Mouse (Mus musculus) mature B cell (primary cell): ENCODE data around the gene Pfas.

Experiments
- in situ Hi-C: fragments of 300-500 bp; cut with MboI; formaldehyde crosslinking; loops from 2 replicates; pipeline ENCODE4 v1.14.3; 2019

The Pfas gene

DNA sequence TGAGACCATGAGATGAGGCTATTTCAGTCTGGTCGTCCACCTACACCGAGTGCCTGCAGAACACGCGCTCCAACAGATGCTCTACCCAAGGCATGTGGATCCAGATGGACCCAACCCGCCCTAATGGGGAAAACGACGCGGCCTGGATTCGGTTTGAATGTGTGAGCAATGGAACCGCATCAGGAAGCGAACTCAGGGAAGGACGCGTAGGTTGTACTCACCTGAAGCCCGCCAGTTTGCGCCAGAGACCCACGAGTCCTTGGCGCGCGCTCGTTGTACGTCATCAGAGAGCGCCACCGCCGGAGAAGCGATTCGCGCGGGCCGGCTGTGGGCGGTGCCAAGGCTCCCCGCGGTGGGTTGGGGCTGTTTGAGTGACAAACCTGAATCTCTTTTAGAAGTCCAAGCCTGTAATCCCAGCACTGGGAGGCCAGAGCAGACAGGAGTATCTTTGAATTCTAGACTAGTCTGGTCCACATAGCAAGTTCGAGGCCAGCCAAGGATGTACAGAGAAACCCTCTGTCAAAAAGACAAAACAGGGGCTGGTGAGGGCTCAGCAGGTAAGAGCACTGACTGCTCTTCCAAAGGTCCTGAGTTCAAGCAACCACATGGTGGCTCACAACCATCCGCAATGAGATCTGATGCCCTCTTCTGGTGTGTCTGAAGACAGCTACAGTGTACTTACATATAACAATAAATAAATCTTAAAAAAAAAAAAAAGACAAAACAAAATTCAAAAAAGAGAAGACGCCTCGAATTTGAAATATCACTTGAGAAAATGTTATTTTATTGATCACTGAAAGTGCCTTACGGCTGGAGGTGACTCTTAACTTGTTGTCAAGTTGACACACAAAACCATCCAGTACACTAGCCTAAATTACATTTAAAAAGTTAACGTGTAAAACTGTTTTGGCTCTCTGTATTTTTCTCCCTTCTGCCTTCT is at the start of gene Pfas:
Gene Pfas (minus strand): TSS at position 279 of the 940 bp plus-strand sequence.
- in situ Hi-C loops, result no loop called here

GRCm38 (mm10) chr11:69053848-69054247 is 45.6 kb upstream of the Pfas start:
- in situ Hi-C loops, result no loop called here

- in situ Hi-C loops, result no loop called here
These were observed 44.7 kb upstream of the Pfas start for GRCm38 (mm10) chr11:69052824-69053421.

- in situ Hi-C loops, result no loop called here
These were observed 43.5 kb upstream of the Pfas start for GRCm38 (mm10) chr11:69051771-69052170.

- in situ Hi-C loops, result no loop called here
These were observed 42.5 kb upstream of the Pfas start for GRCm38 (mm10) chr11:69050748-69051147.

- in situ Hi-C loops, result no loop called here
These were observed 39.9 kb upstream of the Pfas start for GRCm38 (mm10) chr11:69048151-69048550.

DNA sequence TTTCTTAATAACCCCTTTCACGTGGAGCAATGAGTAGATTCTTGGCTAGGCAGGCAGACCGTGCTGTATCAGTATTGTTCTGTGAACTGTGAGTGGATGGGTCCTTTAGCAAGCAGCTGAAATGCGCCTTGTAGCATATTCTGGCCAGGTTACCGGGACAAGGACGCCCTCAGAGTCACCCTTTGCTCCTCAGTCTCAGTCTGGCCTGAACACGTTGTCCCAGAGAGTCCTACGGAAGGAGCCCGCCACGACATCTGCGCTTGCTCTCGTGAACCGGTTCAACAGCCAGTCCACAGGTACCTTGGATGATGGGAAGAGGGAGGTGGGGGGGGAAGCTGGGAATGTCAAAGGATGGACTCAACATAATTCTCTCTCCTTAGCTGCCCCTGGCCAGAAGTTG is 39.3 kb upstream of the Pfas start:
- in situ Hi-C loops, result no loop called here

GRCm38 (mm10) chr11:69046395-69046774 is 38.1 kb upstream of the Pfas start:
- in situ Hi-C loops, result no loop called here

DNA sequence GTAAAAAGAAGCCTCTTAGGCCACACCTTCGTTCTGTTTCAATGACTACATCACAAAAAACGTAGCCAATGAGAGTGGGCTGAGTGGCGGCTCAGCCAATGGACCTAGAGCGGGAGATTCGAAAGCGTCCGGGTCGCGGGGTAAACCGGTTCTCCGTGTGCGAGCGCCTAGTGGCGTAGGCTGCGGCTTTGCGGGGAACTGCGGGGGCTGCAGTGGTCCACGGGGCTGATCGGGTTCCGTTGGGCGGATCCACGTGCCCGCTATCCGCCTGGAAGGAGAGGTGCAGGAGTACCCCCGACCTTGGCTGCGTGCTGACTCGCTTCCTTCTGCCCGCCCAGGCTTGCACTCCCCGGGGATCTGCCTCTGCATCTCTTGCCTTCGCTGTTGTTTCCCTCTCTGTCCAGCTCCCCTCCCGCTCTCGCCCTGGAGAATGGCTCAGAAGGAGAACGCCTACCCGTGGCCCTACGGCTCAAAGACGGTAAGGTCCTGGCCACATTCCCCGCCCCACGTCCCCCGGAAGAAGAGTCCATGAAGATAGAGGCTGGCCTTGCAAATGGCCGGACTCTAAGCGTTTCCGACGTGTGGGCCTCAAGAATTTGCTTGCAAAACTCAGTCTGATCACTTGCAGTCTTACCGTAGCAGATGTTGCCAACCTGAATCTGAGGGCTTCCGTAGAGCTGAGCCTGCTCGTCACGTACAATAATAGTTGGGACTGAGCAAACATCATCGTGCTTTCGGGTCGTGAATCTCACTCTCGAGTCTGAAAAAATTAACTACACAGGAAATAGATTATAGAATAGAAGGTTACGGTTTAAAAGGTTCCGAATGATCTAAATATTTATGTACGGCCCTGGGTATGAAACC is 37.5 kb upstream of the Pfas start, which contains the start of gene Aurkb:
Gene Aurkb (plus strand): TSS at position 117 of the 864 bp plus-strand sequence.
- in situ Hi-C loops, result no loop called here

DNA sequence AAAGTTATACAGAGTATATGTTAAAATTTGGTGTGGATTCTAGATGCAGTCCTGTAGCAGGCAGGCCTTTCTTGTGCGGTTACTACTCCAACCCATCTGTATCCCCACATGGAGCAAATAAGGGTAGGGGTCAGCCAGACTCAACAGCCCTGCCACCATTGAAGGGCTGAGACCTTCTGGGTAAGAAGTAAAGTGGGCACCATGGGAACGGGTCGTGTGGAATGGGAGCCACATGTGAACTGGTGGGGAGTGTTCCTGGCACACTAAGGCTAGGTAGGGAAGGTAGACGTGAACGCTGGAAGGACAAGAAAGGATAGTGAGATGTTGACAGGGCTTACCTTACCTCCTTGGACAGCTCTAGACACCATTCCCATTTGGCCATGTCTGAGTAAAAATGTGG is 29.9 kb upstream of the Pfas start:
- in situ Hi-C loops, result no loop called here

DNA sequence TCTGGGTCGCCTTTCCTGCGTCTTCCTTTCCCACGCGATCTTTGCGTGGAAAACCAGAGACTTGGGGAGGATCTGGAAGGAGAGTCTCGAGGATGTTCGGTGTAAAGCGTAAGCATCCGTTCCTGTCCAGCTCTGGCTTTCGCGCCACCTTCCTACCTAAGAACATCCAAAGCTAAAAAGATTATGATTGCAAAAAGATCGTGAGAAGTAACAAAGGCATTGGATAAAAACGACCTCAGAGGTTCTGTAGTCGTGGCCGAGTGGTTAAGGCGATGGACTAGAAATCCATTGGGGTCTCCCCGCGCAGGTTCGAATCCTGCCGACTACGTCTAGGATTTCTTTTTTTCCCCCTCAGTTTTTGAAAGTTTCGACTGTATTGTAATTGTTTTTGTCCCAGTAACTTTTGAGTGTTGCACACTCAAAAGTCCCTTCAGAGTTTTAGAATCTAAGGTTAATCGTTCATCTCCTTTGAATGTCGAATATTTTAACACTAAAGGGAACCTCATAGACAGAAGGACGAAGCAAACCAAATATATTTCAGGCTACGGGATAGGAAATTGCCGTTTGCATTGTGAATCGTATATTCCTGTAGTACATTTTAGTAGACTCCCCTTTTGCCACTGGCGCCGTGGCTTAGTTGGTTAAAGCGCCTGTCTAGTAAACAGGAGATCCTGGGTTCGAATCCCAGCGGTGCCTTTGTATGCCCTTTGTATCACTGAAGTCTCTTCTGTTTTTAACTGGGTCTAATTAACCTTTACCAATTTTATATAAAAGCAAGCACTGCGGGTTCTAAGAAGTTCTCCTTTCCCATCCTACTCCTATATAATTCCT is 29.2 kb upstream of the Pfas start:
- in situ Hi-C loops, result no loop called here

GRCm38 (mm10) chr11:69036486-69037230 is 28.4 kb upstream of the Pfas start:
- in situ Hi-C loops, result no loop called here

DNA sequence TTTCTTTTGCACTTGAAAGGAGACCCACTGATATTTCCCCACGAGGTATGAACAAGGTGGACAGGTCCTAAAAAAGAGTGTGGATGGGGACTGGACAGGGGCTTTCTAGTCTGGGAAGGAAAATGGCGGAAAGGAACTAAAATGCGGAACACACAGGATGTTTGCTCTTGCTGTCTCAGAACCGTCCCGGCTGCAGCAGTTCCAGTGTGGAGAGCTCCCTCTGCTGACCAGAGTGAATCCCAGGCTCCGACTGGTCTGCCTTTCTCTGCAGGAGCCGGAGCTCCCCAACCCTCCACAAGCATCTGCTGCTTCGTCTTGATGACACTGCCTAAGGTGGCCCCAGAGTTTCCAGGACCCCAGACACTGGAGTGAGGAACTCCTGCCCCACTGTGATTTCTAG is 27.6 kb upstream of the Pfas start:
- in situ Hi-C loops, result no loop called here

DNA sequence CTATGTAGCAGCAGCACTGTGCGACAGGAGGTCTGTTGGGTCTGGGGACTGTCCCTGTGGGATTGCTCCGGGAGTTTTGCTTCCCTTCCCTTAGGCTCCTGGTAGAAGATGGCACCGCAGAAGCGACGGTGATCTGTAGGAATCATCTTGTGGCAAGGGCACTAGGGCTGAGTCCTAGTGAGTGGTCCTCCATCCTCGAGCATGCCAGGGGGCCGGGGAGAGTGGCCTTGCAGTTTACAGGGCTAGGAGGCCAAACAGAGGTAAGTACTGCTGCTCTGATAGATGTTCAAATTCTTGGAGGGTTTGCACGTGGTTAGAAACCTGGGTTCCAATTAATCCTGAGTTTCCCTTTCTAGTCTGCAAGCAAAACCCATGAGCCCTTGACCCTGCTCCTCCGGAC is 27.2 kb upstream of the Pfas start:
- in situ Hi-C loops, result no loop called here

DNA sequence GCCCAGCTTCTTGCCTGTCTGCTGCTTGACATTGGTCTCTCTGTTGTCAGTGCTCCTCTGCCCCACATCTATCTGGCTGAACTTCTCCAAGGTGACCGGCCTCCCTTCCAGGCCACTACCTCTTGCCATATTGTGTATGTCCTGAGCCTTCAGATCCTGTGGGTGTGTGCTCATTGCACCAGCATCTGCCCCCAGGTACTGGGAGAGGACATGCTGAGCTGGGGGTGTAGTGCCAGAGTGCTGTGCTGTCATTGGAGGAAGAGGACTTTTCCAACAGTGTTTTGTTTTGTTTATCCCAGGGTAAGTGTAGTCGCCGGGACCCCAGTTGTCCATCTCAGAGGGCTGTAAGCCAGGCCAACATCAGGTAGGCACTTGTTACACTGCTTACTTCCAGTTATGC is 26.3 kb upstream of the Pfas start:
- in situ Hi-C loops, result no loop called here

DNA sequence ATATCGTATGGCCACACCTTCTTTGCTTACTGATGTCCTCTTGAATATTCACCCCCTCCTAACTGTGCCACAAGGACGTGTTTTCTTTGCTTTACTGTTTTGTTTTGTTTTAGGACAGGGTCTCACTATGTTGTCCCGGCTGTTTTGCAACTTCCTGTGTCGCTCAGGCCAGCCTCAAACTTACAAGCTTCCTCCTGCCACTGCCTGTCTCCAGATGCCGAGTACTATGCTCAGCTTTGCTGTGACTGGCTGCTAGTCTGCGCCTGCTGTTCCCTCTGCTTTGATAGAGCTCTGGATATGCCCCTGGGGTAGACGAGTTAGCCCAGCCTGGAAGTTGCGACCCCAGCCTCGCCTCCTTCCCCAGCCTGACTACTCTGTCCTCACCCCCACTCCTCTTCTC is 25.3 kb upstream of the Pfas start:
- in situ Hi-C loops, result no loop called here

GRCm38 (mm10) chr11:69028805-69029204 is 20.5 kb upstream of the Pfas start:
- in situ Hi-C loops, result no loop called here

DNA sequence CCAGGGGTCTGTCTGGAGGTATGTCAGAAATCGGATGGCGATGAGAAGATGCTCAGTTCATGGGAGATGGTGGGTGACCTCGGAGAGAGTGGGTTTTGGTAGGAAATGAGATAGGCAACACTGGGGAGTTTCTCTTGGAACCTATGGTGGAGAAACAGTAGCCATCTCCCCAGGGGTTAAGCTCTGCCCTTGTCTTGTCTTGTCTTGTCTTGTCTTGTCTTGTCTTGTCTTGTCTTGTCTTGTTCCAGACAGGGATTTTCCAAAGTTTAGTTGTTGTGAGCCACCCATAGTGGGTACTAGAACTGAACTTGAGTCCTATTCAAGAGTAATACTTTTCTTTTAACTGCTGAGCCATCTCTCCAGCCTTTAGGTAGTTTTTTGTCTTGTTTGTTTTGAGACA is 18.3 kb upstream of the Pfas start:
- in situ Hi-C loops, result no loop called here

DNA sequence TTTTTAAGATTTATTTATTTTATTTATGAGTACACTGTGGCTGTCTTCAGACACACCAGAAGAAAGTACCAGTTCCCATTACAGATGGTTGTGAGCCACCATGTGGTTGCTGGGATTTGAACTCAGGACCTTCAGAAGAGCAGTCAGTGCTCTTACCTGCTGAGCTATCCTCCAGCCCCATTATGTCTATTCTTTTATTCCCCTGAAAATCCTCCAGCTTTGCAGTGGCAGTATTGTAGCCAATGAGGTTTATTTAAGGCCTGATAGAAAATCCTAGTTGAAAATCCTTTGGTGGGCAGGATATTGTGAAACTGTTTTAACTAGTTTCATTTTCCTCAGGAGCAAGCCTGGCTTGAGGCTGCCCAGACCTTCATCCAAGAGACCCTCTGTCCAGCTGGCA is 12.4 kb upstream of the Pfas start:
- in situ Hi-C loops, result no loop called here

DNA sequence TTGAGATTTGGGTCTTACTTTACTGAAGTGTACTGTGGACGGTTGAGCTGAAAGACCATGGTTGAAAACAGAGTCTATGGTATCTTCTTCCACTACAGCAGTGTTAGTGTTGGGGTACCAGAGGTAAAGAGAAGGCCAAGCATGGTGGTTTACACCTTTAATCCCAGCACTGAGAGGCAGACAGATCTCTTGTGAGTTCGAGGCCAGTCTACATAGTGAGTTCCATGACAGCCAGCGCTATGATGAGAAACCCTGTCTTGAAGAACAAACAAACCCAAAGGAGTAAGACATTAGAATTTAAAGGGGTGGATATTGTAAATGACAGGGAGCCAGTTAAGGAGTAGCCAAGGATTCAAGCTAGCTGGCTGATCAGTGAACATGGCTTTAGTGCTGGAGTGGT is 8.5 kb upstream of the Pfas start:
- in situ Hi-C loops, result no loop called here
